Comparison of ENCODE assay signal across 21 mouse cellular contexts in the genomic region with DNA sequence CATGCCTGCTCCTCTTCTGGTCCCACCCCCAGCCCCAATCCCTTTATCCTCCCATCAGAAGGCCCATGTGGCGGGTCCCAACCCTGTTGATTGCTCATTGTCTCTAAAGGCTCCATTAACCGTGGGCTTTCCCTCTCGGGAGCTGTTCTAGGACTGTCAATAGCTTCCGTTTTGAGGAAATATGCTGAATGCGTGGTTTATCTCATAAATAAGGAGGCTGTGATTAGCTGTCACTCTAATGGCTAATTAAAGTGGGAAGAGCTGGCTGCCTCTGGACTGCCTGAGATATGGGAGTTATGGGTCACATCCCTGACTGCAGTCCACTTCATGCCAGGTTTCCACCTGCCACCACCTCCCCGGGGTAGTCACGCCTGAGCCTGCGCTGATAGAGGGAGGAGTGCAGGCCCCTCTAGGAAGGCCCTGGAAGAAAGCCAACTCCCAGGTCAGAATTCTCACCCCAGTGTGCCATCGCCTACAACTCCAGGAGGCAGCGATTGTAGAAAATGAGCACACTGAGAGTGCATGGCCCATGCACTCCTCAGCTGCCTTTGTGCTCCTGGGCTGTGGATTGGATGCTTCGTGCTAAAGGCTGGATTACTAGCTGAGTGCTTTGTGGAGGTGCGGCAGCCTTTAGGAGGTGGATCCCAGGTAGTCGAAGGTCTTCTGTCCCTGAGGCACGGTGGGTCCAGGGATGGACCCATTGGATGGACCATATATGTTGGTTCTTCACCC. TPM values are rescaled to one million over a fixed set of nuclear protein-coding genes. Genes with fewer than 3 reads are reported as not detected.
DNase-seq lines count a peak whose midpoint lies in the region; ATAC-seq lines count a peak whose summit lies in the region.
"Had no signal": no experiment of that assay in that cellular context is flagged by ENCODE, and none has a peak within 500 bp of the region (broad histone marks: within the 10 kb centered on the region; RNA-seq: fewer than 3 reads in every experiment).

No protein-coding gene starts in this region.

- DNase-seq in forebrain, embryonic 11.5 days (ENCODE audit: low spot score): no peak
- no peak for DNase-seq in forebrain, embryonic 10.5 days (ENCODE audit: extremely low spot score, low spot score)
- peak; percentile 39 for DNase-seq in neural tube, embryonic 11.5 days (ENCODE audit: low spot score)
- no peak for DNase-seq in neural tube, embryonic 10.5 days (ENCODE audit: extremely low spot score, low spot score)
- no peak for DNase-seq in thymus, postnatal 10 days (ENCODE audit: low spot score in 2 of 2)
- no peak for DNase-seq in thymus, postnatal 25 days
- no peak for DNase-seq in adrenal gland, postnatal 10 days
- DNase-seq: cerebellum, adult 11 months; cerebellum, postnatal 14 days; gastrocnemius, postnatal 36 days; kidney, adult 18-20 months; kidney, postnatal 25 days; layer of hippocampus, adult 9-11 months; lung, embryonic 14.5 days; spleen, adult 18-20 months had no signal

- no peaks in the 10 kb centered on the region; the same call in none of the 2 replicates for H3K27me3 ChIP-seq in forebrain, embryonic 11.5 days (ENCODE audit: control insufficient read depth, insufficient read depth, low read length)
- H3K27me3 ChIP-seq in forebrain, embryonic 10.5 days (ENCODE audit: poor library complexity, severe bottlenecking): peaks cover 41% of the 10 kb centered on the region
- no peaks in the 10 kb centered on the region for H3K27me3 ChIP-seq in neural tube, embryonic 11.5 days (ENCODE audit: control insufficient read depth, insufficient read depth, low read length)
- H3K27me3 ChIP-seq in midbrain, embryonic 13.5 days: peaks cover 7% of the 10 kb centered on the region

- H3K27ac ChIP-seq in forebrain, embryonic 11.5 days (ENCODE audit: low read depth, low read length): 0 out of 2 replicates have a peak overlapping the region, but pooled peaks have one; percentile 18
- no peak overlapping the region for H3K27ac ChIP-seq in forebrain, embryonic 10.5 days
- H3K27ac ChIP-seq in neural tube, embryonic 11.5 days (ENCODE audit: low read depth, low read length): no peak overlapping the region
- H3K27ac ChIP-seq in midbrain, embryonic 13.5 days: peak overlapping the region; percentile 58; the same call in 1 of the 2 replicates
- H3K27ac ChIP-seq: liver, embryonic 12.5 days had no signal

- H3K9ac ChIP-seq in forebrain, embryonic 11.5 days (ENCODE audit: low read length): no peak overlapping the region
- no peak overlapping the region for H3K9ac ChIP-seq in neural tube, embryonic 11.5 days (ENCODE audit: low read length)
- no peak overlapping the region for H3K9ac ChIP-seq in midbrain, embryonic 13.5 days (replicated peaks)
- H3K9ac ChIP-seq: liver, embryonic 12.5 days; lung, embryonic 14.5 days had no signal

- ATAC-seq in forebrain, embryonic 11.5 days (replicated peaks; ENCODE audit: low FRiP score): peak; percentile 63
- ATAC-seq in neural tube, embryonic 11.5 days (ENCODE audit: insufficient read depth, low FRiP score, low TSS enrichment): peak; percentile 55; the same call in 1 of the 2 replicates
- peak; percentile 60 for ATAC-seq in midbrain, embryonic 13.5 days
- ATAC-seq: liver, embryonic 12.5 days had no signal

- H3K4me1 ChIP-seq in forebrain, embryonic 11.5 days (replicated peaks; ENCODE audit: control insufficient read depth, insufficient read depth, low read length): peaks cover 3% of the 10 kb centered on the region; the same call in 1 of the 2 replicates
- peaks cover 21% of the 10 kb centered on the region for H3K4me1 ChIP-seq in forebrain, embryonic 10.5 days
- H3K4me1 ChIP-seq in neural tube, embryonic 11.5 days (ENCODE audit: control insufficient read depth, insufficient read depth, low read length): no peaks in the 10 kb centered on the region
- H3K4me1 ChIP-seq in midbrain, embryonic 13.5 days (replicated peaks): peaks cover 35% of the 10 kb centered on the region
- H3K4me1 ChIP-seq: liver, embryonic 12.5 days had no signal

- H3K4me3 ChIP-seq in forebrain, embryonic 11.5 days (ENCODE audit: low read depth, low read length): no peak overlapping the region
- no peak overlapping the region for H3K4me3 ChIP-seq in forebrain, embryonic 10.5 days
- no peak overlapping the region for H3K4me3 ChIP-seq in neural tube, embryonic 11.5 days (ENCODE audit: low read depth, low read length)
- H3K4me3 ChIP-seq in midbrain, embryonic 13.5 days (replicated peaks): no peak overlapping the region
- H3K4me3 ChIP-seq: liver, embryonic 12.5 days had no signal

- H3K4me2 ChIP-seq in forebrain, embryonic 11.5 days (ENCODE audit: low read depth, low read length, severe bottlenecking): no peak overlapping the region
- H3K4me2 ChIP-seq in neural tube, embryonic 11.5 days (ENCODE audit: low read depth): no peak overlapping the region
- H3K4me2 ChIP-seq in midbrain, embryonic 13.5 days (replicated peaks): no peak overlapping the region
- H3K4me2 ChIP-seq: heart, embryonic 11.5 days; liver, embryonic 12.5 days; lung, embryonic 14.5 days had no signal

- 61% methylated on average over 14 of the region's 14 CpGs for WGBS in forebrain, embryonic 11.5 days
- WGBS in forebrain, embryonic 10.5 days: 73% methylated on average over 14 of the region's 14 CpGs
- WGBS in neural tube, embryonic 11.5 days: 54% methylated on average over 14 of the region's 14 CpGs
- WGBS in midbrain, embryonic 13.5 days: 49% methylated on average over 14 of the region's 14 CpGs

- H3K36me3 ChIP-seq in forebrain, embryonic 11.5 days (ENCODE audit: control insufficient read depth, insufficient read depth, low read length): no peaks in the 10 kb centered on the region
- H3K36me3 ChIP-seq in forebrain, embryonic 10.5 days (replicated peaks): no peaks in the 10 kb centered on the region
- H3K36me3 ChIP-seq in neural tube, embryonic 11.5 days (ENCODE audit: control insufficient read depth, insufficient read depth, low read length): no peaks in the 10 kb centered on the region
- H3K36me3 ChIP-seq in midbrain, embryonic 13.5 days: no peaks in the 10 kb centered on the region
- H3K36me3 ChIP-seq: liver, embryonic 12.5 days had no signal

- H3K9me3 ChIP-seq in forebrain, embryonic 11.5 days (ENCODE audit: control insufficient read depth, low read length): no peaks in the 10 kb centered on the region
- no peaks in the 10 kb centered on the region for H3K9me3 ChIP-seq in forebrain, embryonic 10.5 days
- no peaks in the 10 kb centered on the region for H3K9me3 ChIP-seq in neural tube, embryonic 11.5 days (ENCODE audit: control insufficient read depth, low read length)
- H3K9me3 ChIP-seq in midbrain, embryonic 13.5 days: no peaks in the 10 kb centered on the region
- H3K9me3 ChIP-seq: liver, embryonic 12.5 days had no signal

RNA-seq across cellular contexts. Expression of gene Slc6a1, which starts 8.3 kb away (rescaled TPM):
- polyA plus RNA-seq in forebrain, embryonic 11.5 days (2014; fragmentation: Nextera tagmentation; extraction: Ambion mirVana): 22.0 and 26.1 TPM in 2 replicates
- 3.2 and 5.1 TPM in 2 replicates for polyA plus RNA-seq in forebrain, embryonic 10.5 days (2016; fragmentation: Nextera tagmentation; extraction: Ambion mirVana)
- 9.8 and 11.5 TPM in 2 replicates for polyA plus RNA-seq in neural tube, embryonic 11.5 days (2014; fragmentation: Nextera tagmentation; extraction: Ambion mirVana)
- 85.6 and 88.9 TPM in 2 replicates for polyA plus RNA-seq in midbrain, embryonic 13.5 days (2015; fragmentation: Nextera tagmentation; extraction: Ambion mirVana)
- total RNA-seq in adrenal gland, postnatal 10 days (2021): under 1 TPM; 0.06 to 0.27 TPM
- total RNA-seq: hematopoietic stem cell, adult 5-6 weeks; MEL had no signal
- polyA plus RNA-seq: liver, embryonic 12.5 days; lung, embryonic 14.5 days; stomach, embryonic 14.5 days had no signal

Comparison
In these comparisons a context has a peak if more than half of its experiments do, and no peak if none do; other contexts are left out.
1. H3K27ac ChIP-seq: peak in forebrain, embryonic 11.5 days (single experiment) and midbrain, embryonic 13.5 days (single experiment); none in forebrain, embryonic 10.5 days (single experiment) and neural tube, embryonic 11.5 days (single experiment).
2. Peak in every context shown above with its lines, with median percentiles within 50 percentile points of each other: ATAC-seq.